Mouse (Mus musculus) kidney, adult 18-20 months (tissue): ENCODE measurements around the gene Tmem63c.

Experiments
- DNase-seq: peaks from one replicate; pipeline ENCODE4 v3.0.0; 2021

Tmem63c gene

GRCm38 (mm10) chr12:87137439-87138341 is 116.5 kb downstream of the Tmem63c start:
- no peak for DNase-seq

DNA sequence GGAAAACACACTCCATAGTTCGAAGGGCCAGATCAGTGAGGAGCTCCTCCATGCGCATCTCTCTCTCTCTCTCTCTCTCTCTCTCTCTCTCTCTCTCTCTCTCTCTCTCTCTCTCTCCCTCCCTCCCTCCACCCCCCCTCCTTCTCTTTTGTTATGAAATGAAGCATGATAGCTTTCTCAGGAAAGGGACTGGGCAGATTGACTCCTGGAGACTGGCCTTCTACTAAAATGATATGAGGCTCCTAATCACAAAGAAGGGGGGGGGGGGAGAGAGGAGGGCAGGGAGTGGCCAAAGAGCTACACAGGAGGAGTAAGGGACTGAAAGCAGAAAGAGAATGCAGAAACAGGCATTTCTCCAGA is 117.2 kb downstream of the Tmem63c start:
- no peak for DNase-seq

DNA sequence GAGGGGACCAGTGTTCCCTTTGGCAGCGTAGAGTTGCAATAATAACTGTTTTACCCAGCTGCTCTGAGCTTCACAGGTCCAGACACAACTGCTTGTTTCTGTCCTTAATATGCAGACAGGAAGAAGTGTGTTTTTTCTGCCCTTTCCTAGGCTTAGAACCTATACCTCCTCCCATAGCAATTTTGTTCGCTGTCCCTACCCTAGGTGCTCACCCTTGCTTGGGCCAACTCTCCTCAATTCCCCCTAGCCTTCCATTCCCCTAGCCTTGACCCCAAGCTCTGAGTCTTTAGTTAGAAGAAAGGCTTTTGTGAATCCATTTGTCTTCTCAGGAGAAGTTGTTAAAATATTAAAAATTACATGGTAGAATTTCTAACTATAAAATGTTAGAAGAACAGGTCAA is 117.6 kb downstream of the Tmem63c start:
- no peak for DNase-seq
